Mouse (Mus musculus) E14TG2a.4 (cell line): ENCODE data around the gene Erlec1.

Source experiments
- CTCF ChIP-seq: conservative IDR thresholded peaks from 2 replicates; pipeline ENCODE4 v1.5.1; 2014; ENCODE audit warnings: low read length
- NANOG ChIP-seq: IDR thresholded peaks from 2 replicates; pipeline ENCODE4 v1.6.1; 2014; ENCODE audit warnings: borderline replicate concordance, low read length, mixed read lengths
- POU5F1 ChIP-seq: IDR thresholded peaks from 2 replicates; pipeline ENCODE4 v1.6.1; 2014; ENCODE audit warnings: low read length, borderline replicate concordance

GRCm38 (mm10) chr11:30920641-30921040 is 33.5 kb downstream of the Erlec1 start:
- TF ChIP-seq CTCF = no peak
- no peak for TF ChIP-seq POU5F1
- no peak for TF ChIP-seq NANOG
